20 mouse cellular contexts compared by ENCODE assay signal in genomic region chr4:144975505-144975904, GRCm38 (mm10).
"Had no signal": no experiment of that assay in that cellular context is flagged by ENCODE, and none has a peak within 500 bp of the region (broad histone marks: within the 10 kb centered on the region; RNA-seq: fewer than 3 reads in every experiment).

No protein-coding gene starts in this region.

- H3K4me3 ChIP-seq: intestine, embryonic 15.5 days; layer of hippocampus, adult 2 months; limb, embryonic 15.5 days; midbrain, embryonic 13.5 days; myocyte; neural tube, embryonic 13.5 days had no signal

- DNase-seq: kidney, adult 8-10 months; kidney, postnatal 14 days; layer of hippocampus, adult 9-11 months; liver, postnatal 0 days; lung, embryonic 14.5 days; lung, postnatal 10 days; lung, postnatal 36 days; thymus, adult 2 months; thymus, postnatal 14 days; thymus, postnatal 4 days had no signal

- H3K4me2 ChIP-seq: intestine, embryonic 15.5 days; limb, embryonic 15.5 days; liver, embryonic 11.5 days; lung, embryonic 14.5 days; midbrain, embryonic 13.5 days; neural tube, embryonic 13.5 days had no signal

- H3K9ac ChIP-seq: intestine, embryonic 15.5 days; limb, embryonic 15.5 days; liver, embryonic 14.5 days; liver, postnatal 0 days; lung, embryonic 14.5 days; midbrain, embryonic 13.5 days; neural tube, embryonic 13.5 days had no signal

- H3K36me3 ChIP-seq: limb, embryonic 15.5 days had no signal

- ATAC-seq: intestine, embryonic 15.5 days; liver, postnatal 0 days; midbrain, embryonic 13.5 days; midbrain, embryonic 16.5 days had no signal

- H3K4me1 ChIP-seq: midbrain, embryonic 13.5 days had no signal

- H3K9me3 ChIP-seq: intestine, embryonic 15.5 days; limb, embryonic 15.5 days; midbrain, embryonic 13.5 days; neural tube, embryonic 13.5 days had no signal

- H3K27ac ChIP-seq: intestine, embryonic 15.5 days; layer of hippocampus, adult 2 months; limb, embryonic 15.5 days; liver, embryonic 14.5 days; midbrain, embryonic 13.5 days; neural tube, embryonic 13.5 days; stomach, postnatal 0 days had no signal

- H3K27me3 ChIP-seq: intestine, embryonic 15.5 days; limb, embryonic 15.5 days; midbrain, embryonic 13.5 days; neural tube, embryonic 13.5 days had no signal
